Mouse (Mus musculus): ENCODE measurements around the gene Bahcc1.

The Bahcc1 gene

DNA sequence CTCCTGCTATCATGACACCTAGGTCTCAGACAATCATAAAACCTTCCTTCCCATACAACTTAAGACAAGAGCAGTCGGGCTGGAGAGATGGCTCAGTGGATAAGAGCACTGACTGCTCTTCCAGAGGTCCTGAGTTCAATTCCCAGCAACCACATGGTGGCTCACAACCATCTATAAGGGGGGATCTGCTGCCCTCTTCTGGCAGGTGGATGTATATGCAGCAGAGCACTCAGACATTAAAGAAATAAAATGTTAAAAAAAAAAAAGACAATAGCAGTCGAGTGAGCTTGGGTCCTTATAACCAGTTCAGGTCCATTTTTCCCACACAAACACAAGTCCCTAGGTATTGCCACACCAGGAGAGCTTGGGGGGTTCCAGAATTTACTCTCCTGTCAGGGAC, 23.9 kb upstream of the Bahcc1 start:
- no peak for DNase-seq

DNA sequence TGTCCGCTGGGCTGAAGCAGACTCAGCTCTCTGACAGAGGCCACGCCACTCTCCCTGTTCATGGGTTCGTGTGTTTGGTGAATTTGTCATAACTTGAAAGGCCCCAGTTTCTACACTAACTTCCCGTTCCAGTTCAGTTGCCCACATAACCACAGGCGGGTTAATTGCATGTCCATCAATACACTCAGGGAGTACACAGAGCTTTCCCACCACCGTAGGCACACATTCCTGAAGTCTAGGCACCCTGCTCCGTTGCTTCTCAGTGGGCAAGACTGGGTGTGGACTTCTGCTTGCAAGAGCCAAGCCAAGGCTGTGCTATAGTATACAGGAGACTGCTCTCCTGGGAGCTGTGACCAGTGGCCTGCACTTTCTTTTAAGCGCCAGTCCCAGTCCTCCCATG, 23.3 kb upstream of the Bahcc1 start:
- no peak for DNase-seq

DNA sequence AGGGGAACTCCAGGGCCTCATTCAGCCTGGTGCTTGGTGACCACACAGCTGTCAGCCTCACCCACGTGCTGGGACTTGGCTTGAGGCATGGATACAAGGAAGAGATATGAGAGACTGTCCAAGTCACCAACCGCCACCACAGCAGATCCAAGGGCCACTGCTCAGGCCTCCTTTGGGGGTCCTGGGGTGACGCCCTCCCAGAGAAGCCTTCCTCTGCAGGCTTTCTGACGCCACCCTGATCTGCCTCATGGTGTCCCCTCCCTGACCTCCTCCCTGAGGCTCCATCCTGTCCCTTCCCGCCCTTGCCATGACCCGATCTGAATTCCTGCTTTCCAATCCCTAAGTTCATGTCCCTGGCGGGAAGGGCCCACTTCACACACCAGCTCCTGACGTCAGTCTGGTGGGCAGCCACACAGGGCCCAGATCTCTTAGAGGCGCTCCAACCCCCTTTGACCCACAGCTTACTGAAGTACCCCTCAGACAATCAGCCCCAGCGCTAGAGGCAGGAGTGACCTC, 17.0 kb upstream of the Bahcc1 start:
- no peak for DNase-seq

DNA sequence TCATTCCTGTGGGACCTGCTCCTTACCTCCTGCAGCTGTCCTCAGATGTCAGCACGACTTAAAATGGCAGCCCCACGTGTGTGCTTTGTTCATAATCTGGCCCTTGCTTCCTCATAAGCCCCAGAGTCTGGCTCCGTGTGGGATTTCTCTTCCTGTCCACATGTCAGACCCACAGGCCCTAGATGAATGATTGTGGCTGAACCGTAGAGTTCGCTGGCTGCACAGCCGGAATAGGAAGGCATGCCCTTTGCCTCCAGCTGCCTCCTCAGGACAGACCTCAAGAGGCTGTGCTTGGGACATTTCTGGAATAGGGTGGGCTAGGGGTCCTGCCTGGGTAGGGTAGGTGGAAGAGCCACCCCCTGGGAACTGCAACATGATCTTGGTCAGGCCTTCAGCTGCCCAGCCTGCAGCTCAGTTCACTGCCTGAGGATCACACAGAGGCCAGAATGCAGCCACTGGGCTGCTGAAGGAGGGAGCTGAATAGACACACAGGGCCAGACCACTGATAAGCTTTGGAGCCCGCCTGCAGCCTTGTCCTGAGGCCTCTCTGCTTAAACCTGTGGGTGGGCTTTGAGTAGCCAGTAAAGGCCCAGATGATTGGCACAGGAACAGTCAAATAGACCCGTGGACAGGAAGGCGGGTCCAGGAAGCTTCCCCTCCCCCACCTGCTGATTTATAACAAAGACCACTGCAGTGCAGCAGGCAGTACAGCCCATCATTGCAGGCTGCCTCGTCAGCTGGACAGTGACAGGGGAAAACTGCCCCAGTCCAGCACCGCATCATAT, 16.0 kb upstream of the Bahcc1 start:
- DNase-seq = no peak

DNA sequence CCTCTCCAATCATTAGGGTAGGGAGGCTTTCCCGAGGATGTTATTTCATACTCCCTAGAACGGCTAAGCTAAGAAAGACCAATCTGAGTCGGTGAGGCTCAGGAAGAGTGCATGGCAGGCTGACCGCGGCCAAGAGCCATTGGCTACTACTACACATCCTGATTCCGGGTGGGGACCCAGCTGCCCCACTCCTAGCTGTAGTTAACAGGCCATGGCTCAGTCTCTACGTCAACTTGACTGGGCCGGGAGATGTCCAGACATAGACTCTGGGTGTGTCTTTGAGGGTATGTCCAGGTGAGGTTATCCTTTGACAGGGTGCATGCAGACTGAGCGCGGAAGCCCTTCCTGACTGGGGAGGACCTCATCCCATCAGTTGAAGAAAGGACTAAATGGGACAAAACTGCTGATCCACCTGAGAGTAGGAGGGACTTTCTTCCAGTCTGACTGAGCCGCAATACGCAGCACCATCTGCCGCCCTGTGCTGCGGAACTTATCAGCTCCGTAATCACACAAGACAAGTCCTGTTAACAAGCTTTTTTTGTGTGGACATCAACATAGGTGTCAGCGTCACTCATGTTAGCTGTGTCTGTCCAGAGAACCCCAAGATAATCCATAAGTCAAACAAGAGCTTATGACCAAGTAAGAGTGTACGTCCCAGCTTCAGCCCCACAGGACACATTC, 14.4 kb upstream of the Bahcc1 start:
- DNase-seq = no peak

DNA sequence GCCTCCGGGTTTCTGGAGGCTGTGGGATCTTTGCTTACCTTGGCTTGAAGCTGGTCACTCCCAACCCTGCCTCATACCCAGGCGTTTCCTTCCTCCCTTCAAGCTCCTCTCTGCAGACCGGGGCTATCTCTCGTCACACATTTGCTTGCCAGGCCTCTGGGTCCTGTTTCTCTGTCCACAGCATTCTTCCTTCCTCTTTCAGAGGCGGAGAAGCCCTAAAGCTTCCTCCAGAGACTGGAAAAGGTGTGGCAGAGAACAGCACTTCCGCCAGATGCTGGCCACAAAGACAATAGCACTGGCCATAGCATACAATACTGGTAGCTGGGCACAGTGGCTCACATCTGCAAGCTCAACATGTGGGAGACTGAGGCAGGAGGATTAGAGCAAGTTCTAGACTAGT, 13.8 kb upstream of the Bahcc1 start:
- DNase-seq = no peak

DNA sequence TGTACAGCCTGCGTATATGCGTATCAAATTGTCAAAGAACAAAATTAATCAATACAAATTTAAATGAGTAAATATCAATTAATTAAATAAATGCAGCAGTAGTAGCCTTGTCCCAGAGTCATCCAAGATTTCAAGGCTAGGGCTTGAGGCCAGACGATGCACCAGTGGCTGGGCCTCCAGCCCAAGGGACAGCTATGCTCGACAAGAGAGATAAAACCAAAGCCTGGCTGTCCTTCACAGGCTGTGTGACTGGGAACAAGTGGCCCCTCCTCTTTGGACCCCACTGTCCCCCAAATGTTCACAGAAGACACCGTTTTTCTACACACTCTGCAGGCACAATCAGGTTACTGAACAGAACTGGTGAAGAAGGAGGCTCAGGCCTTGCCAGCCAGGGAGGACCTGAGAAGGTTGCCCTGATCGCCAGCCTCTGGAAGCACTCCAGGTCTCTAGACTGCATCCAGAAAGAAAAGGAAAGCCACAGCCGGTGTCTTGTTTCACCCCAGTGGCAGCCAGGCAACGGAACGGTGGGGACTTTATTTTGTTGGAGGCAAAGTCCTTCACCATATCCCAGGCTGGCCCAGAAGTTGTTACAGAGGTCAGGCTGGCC, 12.7 kb upstream of the Bahcc1 start:
- DNase-seq = peak; percentile 47

DNA sequence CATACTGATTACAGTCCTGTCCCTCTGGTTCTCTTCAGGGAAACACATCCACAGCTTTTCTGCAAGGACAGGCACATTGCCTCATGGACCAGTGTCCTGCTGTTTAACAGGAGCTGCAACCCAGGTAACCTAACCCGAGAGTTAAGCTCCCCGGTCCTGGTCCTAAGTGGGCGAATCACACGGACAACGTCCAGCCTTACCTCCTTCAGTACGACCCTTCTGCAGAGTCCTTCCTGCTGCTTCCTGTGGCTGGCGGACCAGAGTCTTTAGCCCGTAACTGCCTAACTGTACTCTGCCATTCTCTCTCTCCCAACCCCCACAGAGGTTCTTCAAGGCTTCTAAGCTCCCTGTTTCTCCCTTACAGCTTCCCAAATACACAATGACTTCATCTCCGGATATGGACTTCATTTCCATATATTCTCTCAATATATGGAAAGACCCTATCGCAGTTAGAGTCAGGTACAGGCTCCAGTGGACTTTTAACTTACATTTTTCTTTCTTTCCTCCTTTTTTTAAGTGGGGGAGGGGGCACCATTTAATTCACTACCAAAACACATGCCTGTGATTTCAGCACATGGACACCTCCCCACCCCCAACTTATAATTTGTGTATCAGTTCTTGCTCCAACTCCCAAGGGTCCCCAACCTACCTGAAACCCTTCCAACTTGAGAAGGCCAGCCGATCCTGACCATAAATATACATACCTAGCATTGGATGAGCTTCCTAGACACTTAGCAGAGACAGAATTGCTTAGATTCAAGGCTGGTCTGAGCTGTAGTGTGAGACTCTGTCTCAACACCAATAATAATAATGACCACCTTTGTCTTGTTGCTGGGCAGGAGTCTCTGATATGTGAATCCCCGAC, 11.6 kb upstream of the Bahcc1 start:
- no peak for DNase-seq

DNA sequence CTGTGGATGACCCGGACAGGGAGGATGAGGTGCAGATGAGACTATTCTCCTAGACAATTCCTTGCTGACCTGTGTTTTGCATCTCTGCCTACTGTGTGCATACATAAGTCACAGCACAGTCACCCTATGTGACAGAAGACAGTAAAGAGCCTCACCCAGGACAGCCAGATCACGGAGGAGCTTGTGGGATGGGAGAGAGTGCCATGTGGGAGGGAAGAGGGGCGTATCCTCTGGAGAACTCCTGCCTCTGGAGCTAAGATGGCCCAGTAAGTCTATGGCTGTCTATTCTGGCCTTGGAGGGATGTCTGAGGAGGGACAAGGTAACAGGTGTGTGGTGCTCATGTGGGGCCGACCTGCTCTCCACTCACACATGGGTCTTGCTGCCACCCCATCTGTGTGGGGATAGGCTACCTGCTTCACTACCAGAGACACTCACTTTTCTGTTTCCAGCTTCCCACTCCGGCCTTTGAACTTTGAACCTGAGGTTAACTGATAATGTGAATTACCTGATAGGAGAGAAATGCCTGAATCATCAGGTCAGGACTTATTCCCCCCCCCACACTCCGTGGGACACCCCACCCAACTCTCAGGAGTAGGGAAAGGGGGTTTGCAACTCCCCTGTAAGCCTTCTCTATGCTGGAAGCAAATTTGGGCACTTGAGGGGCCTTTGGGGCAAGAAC, 10.2 kb upstream of the Bahcc1 start:
- no peak for DNase-seq

DNA sequence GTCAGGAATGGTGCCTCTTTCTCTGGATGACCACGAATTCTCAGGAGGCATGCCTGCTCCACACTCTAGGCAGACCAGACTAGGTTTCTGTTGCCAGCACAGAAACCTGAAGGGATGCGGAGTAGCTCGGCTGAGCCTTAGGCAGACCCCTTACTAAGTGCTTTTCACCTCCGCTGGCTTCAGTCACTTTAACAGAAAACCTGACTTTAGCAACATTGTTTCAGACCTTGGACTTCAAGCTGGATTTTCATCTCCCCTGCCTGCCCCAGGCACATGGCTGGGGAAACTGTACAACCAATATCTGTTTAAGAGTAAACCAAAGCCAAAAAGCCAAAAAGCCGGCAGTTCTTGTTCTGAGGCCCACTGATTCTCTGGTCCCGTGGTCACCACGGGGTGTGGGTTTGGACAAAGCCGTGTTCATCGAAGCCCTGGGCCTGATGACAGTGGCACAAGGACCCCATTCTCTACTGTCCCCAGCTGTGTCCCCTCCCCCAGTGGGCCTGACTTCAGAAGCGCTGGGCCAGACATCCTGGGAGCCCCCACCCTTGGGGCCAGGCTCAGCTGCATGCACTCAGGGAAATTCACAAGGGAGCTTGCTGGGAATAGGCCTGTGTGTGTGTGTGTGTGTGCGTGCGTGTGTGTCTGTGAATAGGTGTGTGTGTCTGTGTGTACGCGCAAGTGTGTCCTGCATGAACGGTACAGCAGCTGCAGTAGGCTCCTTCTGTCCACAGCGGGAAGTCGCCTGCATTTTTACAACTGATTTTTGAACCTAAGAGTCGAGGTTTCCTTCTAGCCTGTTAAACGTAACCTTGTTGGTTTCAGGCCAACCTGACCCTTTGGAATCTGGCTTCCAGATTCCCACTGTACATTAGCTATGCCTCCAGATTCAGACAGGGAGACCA, 8.9 kb upstream of the Bahcc1 start:
- peak; percentile 63 for DNase-seq

DNA sequence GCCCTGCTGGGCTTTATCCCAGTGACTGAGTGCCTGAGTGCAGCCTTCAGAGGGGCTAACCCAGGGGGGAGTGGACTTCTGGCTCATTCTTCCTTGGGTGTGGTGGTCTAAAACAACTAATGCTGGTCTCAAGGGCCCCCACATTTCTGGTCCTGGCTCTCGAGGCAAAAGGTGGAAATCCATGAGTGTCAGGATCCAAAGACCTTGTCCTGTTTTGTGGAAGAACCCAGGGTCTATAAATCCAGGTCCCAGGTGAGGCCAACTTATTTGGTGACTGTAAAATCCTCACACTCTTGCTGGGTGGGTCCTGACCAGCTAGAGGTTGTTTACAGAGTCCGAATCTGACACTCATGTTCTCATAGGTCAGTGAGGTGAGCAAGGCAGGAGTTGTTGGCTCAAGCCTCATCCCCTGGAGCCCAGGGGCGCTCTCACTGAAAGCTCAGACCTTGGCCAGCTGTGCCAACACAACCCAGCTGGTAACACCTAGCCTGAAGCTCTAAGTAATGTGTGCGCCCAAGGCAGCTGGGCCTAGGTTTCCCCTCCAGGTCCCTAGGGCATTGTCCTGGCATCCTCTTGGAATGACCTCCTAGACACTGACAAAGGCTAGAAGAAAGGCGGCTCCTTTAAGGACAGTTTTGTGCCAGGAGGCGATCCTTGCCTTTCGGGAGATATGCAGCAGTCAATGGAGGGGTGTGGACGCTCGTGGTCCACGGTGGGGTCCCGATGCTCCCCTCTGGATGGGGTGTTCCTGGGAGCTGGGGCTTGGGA, 8.1 kb upstream of the Bahcc1 start:
- peak; percentile 38 for DNase-seq

DNA sequence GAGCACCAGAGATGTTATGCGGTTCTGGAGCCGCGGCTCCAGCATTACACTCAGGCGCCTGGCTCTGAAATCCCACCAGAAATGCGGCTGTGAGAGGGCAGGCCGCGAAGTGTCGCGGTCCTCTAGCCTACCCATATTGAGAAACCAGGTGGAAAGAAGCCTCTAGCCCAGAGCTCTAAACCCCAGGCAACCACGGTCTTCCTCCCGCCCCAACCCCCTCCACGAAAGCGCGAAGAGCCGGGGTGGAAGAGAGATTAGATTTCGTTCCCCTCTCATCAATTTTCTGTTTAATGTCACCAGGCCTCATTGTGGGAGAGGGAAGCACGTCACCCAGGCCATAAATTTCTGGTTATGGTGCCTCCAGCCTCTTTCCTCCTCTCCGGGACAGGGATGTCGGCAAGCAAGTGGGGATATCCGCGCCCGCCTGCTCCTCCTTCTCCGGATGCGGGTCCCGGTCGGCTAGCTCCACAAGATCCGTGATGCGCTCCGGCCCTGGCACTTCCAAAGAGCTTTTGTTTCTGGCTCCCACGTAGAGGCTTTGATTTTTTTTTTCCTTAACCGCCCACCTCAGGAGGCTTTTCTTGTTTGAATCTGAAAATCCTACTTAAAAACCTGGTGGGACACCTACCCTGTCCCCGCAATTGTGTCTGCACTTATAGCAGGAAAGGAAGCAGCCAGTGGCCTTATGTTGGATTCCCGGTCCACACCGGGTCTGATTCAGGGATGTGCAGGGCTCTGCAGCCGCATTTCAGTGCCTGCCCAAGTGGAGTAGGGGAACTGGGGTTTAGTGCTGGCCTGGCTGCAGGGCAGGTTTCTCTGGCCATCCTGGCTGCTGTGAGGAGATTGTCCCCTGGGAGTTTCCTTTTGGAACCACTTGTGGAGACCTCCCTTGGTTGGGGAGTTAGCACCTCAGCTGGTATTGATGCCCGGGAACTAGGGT, 7.2 kb upstream of the Bahcc1 start:
- DNase-seq = peak; percentile 41

DNA sequence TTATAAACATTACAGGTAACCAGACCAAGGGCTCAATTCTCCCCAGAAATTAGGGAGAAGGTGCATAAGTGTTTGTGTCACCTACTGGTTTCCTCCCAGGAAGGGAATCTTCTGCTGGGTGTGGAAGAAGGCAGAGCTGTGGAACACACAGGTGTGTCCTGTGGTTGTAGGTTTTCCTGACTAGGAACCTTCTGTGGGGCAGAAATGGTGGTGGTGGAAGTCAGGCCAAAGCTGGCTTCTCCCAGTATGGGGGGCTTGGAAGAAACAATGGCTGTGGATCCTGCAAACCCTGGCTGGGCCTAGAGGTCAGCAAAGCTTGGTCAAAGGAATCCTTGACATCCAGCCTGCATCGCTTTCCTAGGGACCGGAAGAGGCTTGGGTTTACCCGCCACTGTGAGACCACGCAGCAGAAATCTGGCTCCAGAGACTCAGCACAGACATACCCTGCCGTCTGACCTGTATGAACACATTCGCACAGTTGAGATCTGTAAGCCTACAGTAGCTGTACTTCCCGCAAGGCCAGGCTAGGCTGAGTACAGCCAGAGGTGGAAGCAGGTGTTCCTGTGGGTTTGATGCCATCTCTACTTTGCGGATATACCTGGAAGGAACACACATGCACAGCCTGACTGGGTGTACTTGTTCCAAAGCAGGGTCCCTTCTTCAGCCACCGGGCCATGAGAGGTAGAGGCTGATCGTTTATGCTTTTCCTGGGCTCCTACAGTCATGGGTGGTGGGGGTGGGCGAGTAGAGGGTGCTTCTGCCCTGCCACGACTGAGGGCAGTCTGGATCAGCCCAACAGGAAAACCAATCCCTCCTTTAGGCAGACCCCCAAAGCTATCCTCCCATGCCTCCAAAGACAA, 6.1 kb upstream of the Bahcc1 start:
- peak; percentile 18 for DNase-seq

DNA sequence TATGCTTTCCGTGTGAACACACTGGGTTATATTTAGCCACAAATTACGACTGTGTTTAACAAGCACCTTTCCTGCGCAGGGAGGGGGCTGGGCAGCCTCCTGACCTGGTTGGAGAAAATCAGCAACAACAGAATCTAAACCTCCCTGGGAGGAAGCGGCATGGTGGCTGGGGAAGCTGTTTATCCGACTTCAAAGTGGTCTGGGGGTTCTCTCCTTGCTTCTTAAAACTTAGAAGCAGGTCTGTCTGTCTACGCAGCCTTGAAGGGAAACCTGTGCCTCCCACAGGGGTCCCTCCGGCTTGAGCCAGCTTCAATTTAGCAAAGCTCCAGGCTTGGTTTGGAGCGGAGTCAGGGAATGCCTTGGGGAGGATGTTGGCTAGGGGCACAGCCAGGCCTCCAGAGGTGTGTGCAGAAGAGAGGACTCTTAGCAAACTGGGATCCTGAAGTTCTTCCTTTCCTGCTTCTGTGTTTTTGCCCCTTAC, 5.1 kb upstream of the Bahcc1 start:
- DNase-seq = peak; percentile 34

DNA sequence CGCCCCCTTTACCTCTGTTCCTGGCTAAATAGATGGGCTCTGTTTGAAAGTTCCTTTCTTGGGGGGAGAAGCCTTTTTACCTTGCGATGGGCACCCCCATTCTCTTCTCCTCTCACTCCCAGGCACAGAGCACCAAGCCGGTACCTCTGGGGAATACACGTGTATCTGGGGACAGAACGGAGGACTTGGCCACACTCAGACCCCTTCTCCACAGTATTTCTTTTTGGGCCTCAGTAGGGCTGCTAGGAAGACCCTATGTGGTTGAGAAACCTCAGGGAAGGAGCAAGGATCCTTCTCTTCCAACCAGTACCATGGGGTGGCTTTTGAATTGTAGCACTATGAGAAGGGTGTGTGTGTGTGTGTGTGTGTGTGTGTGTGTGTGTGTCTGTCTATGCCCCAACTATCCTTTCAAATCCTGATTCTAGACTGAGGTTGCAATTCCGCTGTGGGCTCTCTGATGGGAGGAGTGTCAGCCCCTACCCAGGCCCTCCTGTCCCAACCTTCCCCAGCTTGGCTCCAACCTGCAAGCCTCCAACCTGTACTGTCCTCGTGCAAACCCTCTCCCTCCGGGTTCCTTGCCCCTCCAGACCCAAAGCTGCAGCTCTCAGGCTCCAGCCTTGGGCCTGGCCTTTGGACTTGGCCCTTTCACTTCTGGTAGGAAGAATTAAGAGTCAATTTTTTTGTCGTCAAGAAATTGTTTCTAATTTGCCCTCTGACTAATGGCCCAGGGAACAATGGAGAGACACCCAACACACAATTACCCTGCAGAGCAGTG, 4.4 kb upstream of the Bahcc1 start:
- DNase-seq = peak; percentile 43

DNA sequence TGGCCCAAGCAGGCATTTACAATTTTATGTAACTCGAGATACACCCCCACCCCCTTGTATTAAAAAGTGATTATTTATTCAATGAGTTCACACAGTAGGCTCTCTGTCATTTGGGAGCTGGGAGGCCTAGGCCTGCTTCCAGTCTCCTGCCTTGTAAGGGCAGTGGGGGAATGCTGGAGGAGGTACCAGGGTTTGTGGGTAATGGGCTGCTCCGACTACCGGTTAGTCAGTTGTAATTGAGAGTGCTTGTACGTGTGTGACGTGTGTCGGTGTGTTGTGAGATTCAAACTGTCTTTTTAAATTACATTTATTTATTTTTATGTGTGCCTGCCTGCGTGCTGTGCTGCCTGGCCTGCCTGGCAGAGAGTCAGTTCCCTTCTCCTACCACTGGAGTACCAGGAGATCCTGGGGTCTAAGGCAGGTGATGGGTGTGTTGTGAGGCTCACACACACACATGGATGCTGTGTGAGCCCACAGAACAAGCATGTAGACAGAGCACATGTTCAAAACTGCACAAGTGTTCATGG, 3.8 kb upstream of the Bahcc1 start:
- DNase-seq = peak; percentile 57
